Mouse (Mus musculus) CH12.LX (cell line): Measurements from ENCODE around the gene Habp4. TPM values are rescaled to one million over a fixed set of nuclear protein-coding genes. Genes with fewer than 3 reads are reported as not detected.

ENCODE experiments used
- DNase-seq: peaks from one replicate; pipeline ENCODE4 v3.0.0-alpha.2; 2013; ENCODE audit errors: extremely low read depth
- H3K27ac ChIP-seq: 2 replicates; pipeline ENCODE4 v1.5.1; 2012; ENCODE audit warnings: low read depth, mild to moderate bottlenecking, control low read depth, moderate library complexity; ENCODE audit not compliant: insufficient read depth
- H3K27me3 ChIP-seq: replicated peaks from 2 replicates; pipeline ENCODE3; 2012; ENCODE audit warnings: inconsistent platforms
- H3K36me3 ChIP-seq, 2 experiments: replicated peaks in 1 of 2; 2 replicates each; pipeline versions ENCODE3 to v1.6.1; 2012; ENCODE audit warnings: inconsistent platforms in 1 of 2, low read length in 1 of 2, mild to moderate bottlenecking in 1 of 2, mixed read lengths in 1 of 2, moderate library complexity in 1 of 2; ENCODE audit not compliant: control insufficient read depth in 1 of 2, insufficient read depth in 1 of 2
- H3K4me1 ChIP-seq, 2 experiments: 2 replicates each; pipeline ENCODE4 v1.6.1; 2012; ENCODE audit warnings: inconsistent platforms in 1 of 2, moderate library complexity in 1 of 2; ENCODE audit not compliant: insufficient read depth in 2 of 2, control insufficient read depth in 1 of 2
- H3K4me2 ChIP-seq: 2 replicates; pipeline ENCODE4 v1.6.1; 2012; ENCODE audit warnings: low read depth, mild to moderate bottlenecking, control low read depth; ENCODE audit not compliant: poor library complexity, insufficient read depth, severe bottlenecking
- H3K4me3 ChIP-seq, 3 experiments: fragments of 150-350 bp in 1 of 3; sonication (generic) in 1 of 3; replicated peaks in 1 of 3; 2 replicates each; pipeline versions ENCODE3 to v1.5.1; 2011 to 2012; ENCODE audit warnings: low read depth in 2 of 3, low read length in 2 of 3, mild to moderate bottlenecking in 2 of 3, moderate library complexity in 2 of 3, control low read depth in 1 of 3, improper control_type of control experiment in 1 of 3, inconsistent platforms in 1 of 3, mixed read lengths in 1 of 3; ENCODE audit not compliant: poor library complexity in 1 of 3
- H3K79me2 ChIP-seq: replicated peaks from 2 replicates; pipeline ENCODE4 v1.6.1; 2012; ENCODE audit warnings: mild to moderate bottlenecking, moderate library complexity; ENCODE audit not compliant: control insufficient read depth, poor library complexity, insufficient read depth, severe bottlenecking; ENCODE audit errors: extremely low read depth
- H3K9ac ChIP-seq: 2 replicates; pipeline ENCODE4 v1.6.1; 2012; ENCODE audit warnings: low read depth, mild to moderate bottlenecking, control low read depth, moderate library complexity; ENCODE audit not compliant: insufficient read depth
- H3K9me3 ChIP-seq: replicated peaks from 2 replicates; pipeline ENCODE3; 2012; ENCODE audit warnings: low read length, inconsistent platforms, mixed read lengths
- BHLHE40 ChIP-seq: IDR thresholded peaks from 2 replicates; pipeline ENCODE4 v1.6.1; 2011; ENCODE audit warnings: mild to moderate bottlenecking, low read depth, low read length, improper control_type of control experiment
- CTCF ChIP-seq, 2 experiments: IDR thresholded peaks in 1 of 2; conservative IDR thresholded peaks in 1 of 2; 2 replicates each; pipeline ENCODE4 v1.5.1; 2011 to 2012; ENCODE audit warnings: low read depth in 2 of 2, low read length in 2 of 2, improper control_type of control experiment in 1 of 2, inconsistent platforms in 1 of 2, mild to moderate bottlenecking in 1 of 2, moderate library complexity in 1 of 2
- E2F4 ChIP-seq: IDR thresholded peaks from 2 replicates; pipeline ENCODE4 v1.6.1; 2011; ENCODE audit warnings: low read depth, low read length, improper control_type of control experiment; ENCODE audit not compliant: insufficient replicate concordance
- ELF1 ChIP-seq: IDR thresholded peaks from 2 replicates; pipeline ENCODE4 v1.6.1; 2014; ENCODE audit warnings: low read depth, mild to moderate bottlenecking, inconsistent platforms, low read length, improper control_type of control experiment
- EP300 ChIP-seq: IDR thresholded peaks from 2 replicates; pipeline ENCODE4 v1.6.1; 2011; ENCODE audit warnings: low read length, improper control_type of control experiment
- ETS1 ChIP-seq: conservative IDR thresholded peaks from 2 replicates; pipeline ENCODE4 v1.6.1; 2012; ENCODE audit warnings: low read depth, mild to moderate bottlenecking, inconsistent platforms, low read length, improper control_type of control experiment, moderate library complexity
- HCFC1 ChIP-seq: IDR thresholded peaks from 2 replicates; pipeline ENCODE4 v1.6.1; 2012; ENCODE audit warnings: low read depth, mild to moderate bottlenecking, inconsistent platforms, low read length, improper control_type of control experiment
- MAX ChIP-seq: IDR thresholded peaks from 2 replicates; pipeline ENCODE4 v1.6.1; 2011; ENCODE audit warnings: low read length, improper control_type of control experiment
- MEF2A ChIP-seq: IDR thresholded peaks from 2 replicates; pipeline ENCODE4 v1.6.1; 2014; ENCODE audit warnings: low read depth, mild to moderate bottlenecking, inconsistent platforms, low read length, improper control_type of control experiment, borderline replicate concordance
- NRF1 ChIP-seq: IDR thresholded peaks from 2 replicates; pipeline ENCODE4 v1.6.1; 2014; ENCODE audit warnings: low read depth, mild to moderate bottlenecking, inconsistent platforms, low read length, improper control_type of control experiment, moderate library complexity
- POLR2A ChIP-seq: IDR thresholded peaks from 2 replicates; pipeline ENCODE4 v1.6.1; 2011; ENCODE audit warnings: low read depth, mild to moderate bottlenecking, improper control_type of control experiment, low read length
- RCOR1 ChIP-seq: conservative IDR thresholded peaks from 2 replicates; pipeline ENCODE4 v1.6.1; 2012; ENCODE audit warnings: low read depth, mild to moderate bottlenecking, inconsistent platforms, low read length, improper control_type of control experiment
- SMC3 ChIP-seq: IDR thresholded peaks from 2 replicates; pipeline ENCODE4 v1.6.1; 2011; ENCODE audit warnings: low read depth, low read length, improper control_type of control experiment
- USF2 ChIP-seq: conservative IDR thresholded peaks from 2 replicates; pipeline ENCODE4 v1.6.1; 2011; ENCODE audit warnings: low read depth, low read length, improper control_type of control experiment
- ZKSCAN1 ChIP-seq: IDR thresholded peaks from 2 replicates; pipeline ENCODE4 v1.6.1; 2012; ENCODE audit warnings: low read depth, inconsistent platforms, low read length, improper control_type of control experiment, borderline replicate concordance
- dilution Hi-C: fragments of 300-500 bp; cut with MboI; formaldehyde crosslinking; loops from 2 replicates; pipeline ENCODE4 v1.14.3; 2020; ENCODE audit warnings: low sequenced_read_pairs; ENCODE audit not compliant: extremely low pct_unique_long_range_greater_than_20kb, extremely low pct_ligation_motif_present
- in situ Hi-C: fragments of 300-500 bp; cut with MboI; formaldehyde crosslinking; loops from 3 replicates; pipeline ENCODE4 v1.14.3; 2019; ENCODE audit warnings: low sequenced_read_pairs, low pct_ligation_motif_present, low pct_unique_long_range_greater_than_20kb, mixed read lengths
- polyA plus RNA-seq: library from polyadenylated mRNA; unstranded; fragments of >175 nt; gene quantifications from 2 replicates; pipeline ENCODE4 v1.2.1, GENCODE M21; 2012; ENCODE audit warnings: low read depth; ENCODE audit not compliant: insufficient read length
- total RNA-seq, 2 experiments: library from RNA; depleted of rRNA; stranded (reverse); fragments of 300-350 nt in 1 of 2; fragments of >200 nt in 1 of 2; gene quantifications; 2 replicates each; pipeline ENCODE4 v1.2.3; 2012 to 2014

Gene Habp4
- total RNA-seq (2012; rRNA removed) (1.8 and 3.3 TPM in 2 replicates), total RNA-seq (2014; rRNA removed) (2.6 and 3.5 TPM in 2 replicates), polyA plus RNA-seq (3.3 and 4.2 TPM in 2 replicates)

- Histone ChIP-seq H3K27ac (no peak within 1 kb of the TSS), H3K4me2 (peak within 1 kb of the TSS; percentile 68), H3K4me1 (peaks cover 0 to 14% of the 10 kb centered on the region in 2 experiments; a peak in 2 of 4 replicates), H3K4me3 (peak within 1 kb of the TSS; percentile 45 to 83 (median 71)), H3K27me3 (peaks cover 28% of the 10 kb centered on the region), H3K9me3 (no peaks in the 10 kb centered on the region), H3K9ac (peak within 1 kb of the TSS; percentile 69), H3K79me2 (no peaks in the 10 kb centered on the region), H3K36me3 (no peaks in the 10 kb centered on the region)
- in situ Hi-C loops (no loop called here), dilution Hi-C loops (no loop called here)
- TF ChIP-seq EP300, result no peak
- TF ChIP-seq NRF1, result peak; percentile 59; the same call in 1 of the 2 replicates
- peak; percentile 39 for TF ChIP-seq POLR2A
- TF ChIP-seq MEF2A, result peak; percentile 26; the same call in 1 of the 2 replicates
- DNase-seq, result peak; percentile 97
Observed at GRCm38 (mm10) chr13:64161548-64161915, at the start of gene Habp4. Habp4 (plus strand) TSS chr13:64161824.

DNA sequence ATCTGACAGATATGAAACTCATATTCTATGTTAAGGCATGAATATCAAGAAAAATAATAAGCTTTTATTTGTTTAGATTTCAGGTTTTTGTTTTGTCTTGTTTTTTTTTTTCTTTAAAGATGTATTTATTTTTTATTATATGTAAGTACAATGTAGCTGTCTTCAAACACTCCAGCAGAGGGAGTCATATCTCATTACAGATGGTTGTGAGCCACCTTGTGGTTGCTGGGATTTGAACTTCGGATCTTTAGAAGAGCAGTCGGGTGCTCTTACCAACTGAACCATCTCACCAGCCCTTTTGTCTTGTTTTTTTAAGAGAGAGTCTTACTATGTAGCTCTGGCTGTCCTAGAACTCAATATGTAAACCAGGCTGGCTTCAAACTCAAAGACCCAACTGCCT is 44.2 kb upstream of the Habp4 start:
- dilution Hi-C loops, result no loop called here
- in situ Hi-C loops, result no loop called here
- TF ChIP-seq E2F4, result no peak
- peak; percentile 41 for TF ChIP-seq SMC3
- no peak for TF ChIP-seq ELF1
- peak in 1 of 2 experiments; percentile 93; a peak in 2 of 4 replicates for TF ChIP-seq CTCF (conservative IDR thresholded peaks at IDR 0.05 in 1 of 2, IDR thresholded peaks at IDR 0.05 in 1 of 2; ENCODE audit: low read depth in 2 of 2, low read length in 2 of 2)
- no peak for TF ChIP-seq MAX
- no peak for TF ChIP-seq NRF1

DNA sequence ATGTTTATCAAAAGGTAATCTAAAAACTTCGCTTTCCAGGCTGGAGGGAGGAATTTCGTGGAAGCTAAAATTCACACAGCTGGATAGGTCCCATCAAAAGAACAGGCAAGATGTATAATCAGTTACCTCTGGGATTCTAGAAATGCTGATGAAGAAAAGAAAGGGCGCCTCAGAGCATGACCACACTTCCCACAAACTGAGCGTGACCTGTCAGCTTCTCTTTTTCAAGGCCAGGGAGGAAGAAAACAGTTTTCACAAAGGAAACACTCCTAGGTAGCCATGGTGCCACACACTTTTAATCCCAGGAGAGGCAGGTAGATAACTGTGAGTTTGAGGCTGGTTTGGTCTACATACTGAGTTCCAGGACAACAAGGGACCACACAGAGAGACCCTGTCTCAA is 40.9 kb upstream of the Habp4 start:
- Histone ChIP-seq H3K9ac (no peak overlapping the region), H3K4me3 (no peak overlapping the region), H3K79me2 (no peaks in the 10 kb centered on the region), H3K27me3 (no peaks in the 10 kb centered on the region), H3K9me3 (no peaks in the 10 kb centered on the region), H3K4me1 (peaks cover 0 to 12% of the 10 kb centered on the region in 2 experiments; a peak in 2 of 4 replicates), H3K27ac (no peak overlapping the region), H3K36me3 (peaks cover 0 to 16% of the 10 kb centered on the region in 2 experiments), H3K4me2 (no peak overlapping the region)
- in situ Hi-C loops (no loop called here), dilution Hi-C loops (no loop called here)
- TF ChIP-seq RCOR1, result no peak
- no peak for TF ChIP-seq EP300
- peak; percentile 53 for TF ChIP-seq BHLHE40
- TF ChIP-seq USF2, result no peak
- TF ChIP-seq HCFC1, result no peak
- no peak for TF ChIP-seq ZKSCAN1
- TF ChIP-seq ETS1, result no peak
- DNase-seq, result peak; percentile 22

More for the DNA sequence above, 44.2 kb upstream of the Habp4 start:
- peak; percentile 24 for DNase-seq
- Histone ChIP-seq H3K4me1 (peaks cover 0 to 12% of the 10 kb centered on the region in 2 experiments; a peak in 2 of 4 replicates), H3K9ac (no peak overlapping the region), H3K79me2 (no peaks in the 10 kb centered on the region), H3K4me2 (no peak overlapping the region), H3K9me3 (no peaks in the 10 kb centered on the region), H3K27ac (no peak overlapping the region), H3K36me3 (peaks cover 0 to 22% of the 10 kb centered on the region in 2 experiments), H3K4me3 (no peak overlapping the region), H3K27me3 (no peaks in the 10 kb centered on the region)
